Mouse (Mus musculus) intestine, embryonic 14.5 days (tissue): ENCODE results near the gene Stra8. TPM values are rescaled to one million over a fixed set of nuclear protein-coding genes. Genes with fewer than 3 reads are reported as not detected.

Source experiments
- ATAC-seq: fragments of 200-750 bp; cut with Nextera tagmentation; replicated peaks from 2 replicates; pipeline ENCODE4 v1.8.0; 2017; ENCODE audit warnings: low read depth, moderate number of reproducible peaks, moderate TSS enrichment, moderate library complexity; ENCODE audit not compliant: low FRiP score, low TSS enrichment
- DNase-seq: peaks from one replicate; pipeline ENCODE4 v3.0.0-alpha.2; 2018; ENCODE audit warnings: low spot score
- H3K27ac ChIP-seq: fragments of 300-500 bp; sonication (generic); 2 replicates; pipeline ENCODE4 v1.5.1; 2014; ENCODE audit warnings: low read depth, mild to moderate bottlenecking, control low read depth
- H3K27me3 ChIP-seq: fragments of 300-500 bp; sonication (generic); replicated peaks from 2 replicates; pipeline ENCODE4 v1.6.1; 2014; ENCODE audit warnings: low read length, control low read depth; ENCODE audit not compliant: control insufficient read depth, insufficient read depth
- H3K36me3 ChIP-seq: fragments of 300-500 bp; sonication (generic); 2 replicates; pipeline ENCODE4 v1.6.1; 2014; ENCODE audit warnings: low read length, control low read depth; ENCODE audit not compliant: control insufficient read depth, insufficient read depth
- H3K4me1 ChIP-seq: fragments of 300-500 bp; sonication (generic); replicated peaks from 2 replicates; pipeline ENCODE4 v1.6.1; 2014; ENCODE audit warnings: low read length, control low read depth, mixed read lengths; ENCODE audit not compliant: control insufficient read depth, insufficient read depth
- H3K4me2 ChIP-seq: fragments of 300-500 bp; sonication (generic); 2 replicates; pipeline ENCODE4 v1.6.1; 2014; ENCODE audit warnings: low read length
- H3K4me3 ChIP-seq: fragments of 300-500 bp; sonication (generic); 2 replicates; pipeline ENCODE4 v1.5.1; 2014; ENCODE audit warnings: low read depth, low read length, control low read depth, mixed read lengths
- H3K9ac ChIP-seq: fragments of 300-500 bp; sonication (generic); 2 replicates; pipeline ENCODE4 v1.6.1; 2014; ENCODE audit warnings: mild to moderate bottlenecking, low read length
- H3K9me3 ChIP-seq: fragments of 300-500 bp; sonication (generic); 2 replicates; pipeline ENCODE4 v1.6.1; 2016; ENCODE audit warnings: low read length, control low read depth; ENCODE audit not compliant: control insufficient read depth
- WGBS: fragments of 180-500 bp; shearing (Covaris S2); extraction: QIAGEN DNeasy Blood & Tissue Kit; methylation state at CpG from one replicate; pipeline ENCODE4 v1.1.7; 2014; 5-methylcytosine and 5-hydroxymethylcytosine counted together
- polyA plus RNA-seq: library from polyadenylated mRNA; unstranded; fragments of >200 nt; fragmentation: Nextera tagmentation; extraction: Ambion mirVana; gene quantifications from 2 replicates; pipeline ENCODE4 v1.2.1, GENCODE M21; 2014

The Stra8 gene
- polyA plus RNA-seq, 1 experiment from 2014 or later: not detected

DNA sequence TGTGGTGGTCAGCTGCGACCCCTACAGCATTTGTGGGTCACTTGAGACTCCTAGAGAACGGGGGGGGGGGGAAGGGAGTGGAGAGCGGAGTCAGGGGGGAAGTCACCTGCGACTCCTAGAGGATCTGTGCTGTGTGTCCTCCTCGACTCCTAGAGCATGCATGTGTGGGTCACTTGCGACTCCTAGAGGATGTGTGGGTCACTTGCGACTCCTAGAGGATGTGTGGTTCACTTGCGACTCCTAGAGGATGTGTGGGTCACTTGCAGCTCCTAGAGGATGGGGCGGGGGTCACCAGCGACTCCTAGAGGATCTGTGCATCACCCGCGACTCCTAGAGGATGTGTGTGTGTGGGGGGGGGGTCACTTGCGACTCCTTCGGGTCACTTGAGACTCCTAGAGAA lies 2.0 kb downstream of the Stra8 start:
- no peak for ATAC-seq
- Histone ChIP-seq H3K27me3 (no peaks in the 10 kb centered on the region), H3K27ac (no peak overlapping the region), H3K36me3 (no peaks in the 10 kb centered on the region), H3K9me3 (no peaks in the 10 kb centered on the region), H3K4me1 (no peaks in the 10 kb centered on the region), H3K4me3 (no peak overlapping the region), H3K9ac (no peak overlapping the region), H3K4me2 (no peak overlapping the region)
- WGBS: 67% methylated on average over 14 of the region's 14 CpGs
- no peak for DNase-seq

- ATAC-seq: no peak
- 44% methylated on average over 4 of the region's 4 CpGs for WGBS
- H3K4me2 ChIP-seq: no peak overlapping the region
- no peaks in the 10 kb centered on the region for H3K27me3 ChIP-seq
- H3K9me3 ChIP-seq: no peaks in the 10 kb centered on the region
- no peaks in the 10 kb centered on the region for H3K4me1 ChIP-seq
- H3K27ac ChIP-seq: no peak overlapping the region
- H3K36me3 ChIP-seq: no peaks in the 10 kb centered on the region
- DNase-seq: peak; percentile 85
- no peak overlapping the region for H3K4me3 ChIP-seq
- no peak overlapping the region for H3K9ac ChIP-seq
Measured at GRCm38 (mm10) chr6:34927156-34927555, 7.2 kb downstream of the Stra8 start.

GRCm38 (mm10) chr6:34927594-34927993 lies 7.6 kb downstream of the Stra8 start:
- Histone ChIP-seq H3K4me3 (no peak overlapping the region), H3K27ac (no peak overlapping the region), H3K4me2 (no peak overlapping the region), H3K9me3 (no peaks in the 10 kb centered on the region), H3K9ac (no peak overlapping the region), H3K36me3 (no peaks in the 10 kb centered on the region), H3K4me1 (no peaks in the 10 kb centered on the region), H3K27me3 (no peaks in the 10 kb centered on the region)
- DNase-seq: no peak
- no peak for ATAC-seq
- WGBS: 93% methylated on average over 8 of the region's 8 CpGs

GRCm38 (mm10) chr6:34932633-34933032 lies 12.7 kb downstream of the Stra8 start:
- no peak for DNase-seq
- H3K9ac ChIP-seq: no peak overlapping the region
- no peaks in the 10 kb centered on the region for H3K4me1 ChIP-seq
- no peak overlapping the region for H3K4me2 ChIP-seq
- H3K36me3 ChIP-seq: no peaks in the 10 kb centered on the region
- no peaks in the 10 kb centered on the region for H3K27me3 ChIP-seq
- no peak overlapping the region for H3K4me3 ChIP-seq
- no peak overlapping the region for H3K27ac ChIP-seq
- no peak for ATAC-seq
- no peaks in the 10 kb centered on the region for H3K9me3 ChIP-seq
- 79% methylated on average over 1 of the region's 1 CpGs for WGBS

- no peak for DNase-seq
- Histone ChIP-seq H3K9ac (no peak overlapping the region), H3K27me3 (no peaks in the 10 kb centered on the region), H3K9me3 (no peaks in the 10 kb centered on the region), H3K4me1 (no peaks in the 10 kb centered on the region; the same call in 1 of the 2 replicates), H3K36me3 (no peaks in the 10 kb centered on the region), H3K4me2 (no peak overlapping the region), H3K27ac (no peak overlapping the region), H3K4me3 (no peak overlapping the region)
- 70% methylated on average over 5 of the region's 5 CpGs for WGBS
- no peak for ATAC-seq
Measured at GRCm38 (mm10) chr6:34936743-34937142, 16.8 kb downstream of the Stra8 start.

- WGBS: 43% methylated on average over 7 of the region's 7 CpGs
- no peaks in the 10 kb centered on the region for H3K36me3 ChIP-seq
Measured at GRCm38 (mm10) chr6:34938280-34938928, 18.4 kb downstream of the Stra8 start.

GRCm38 (mm10) chr6:34938929-34939325 lies 19.0 kb downstream of the Stra8 start:
- Histone ChIP-seq H3K36me3 (no peaks in the 10 kb centered on the region), H3K27me3 (no peaks in the 10 kb centered on the region), H3K9me3 (no peaks in the 10 kb centered on the region), H3K4me2 (no peak overlapping the region), H3K4me3 (no peak overlapping the region), H3K27ac (no peak overlapping the region), H3K4me1 (no peaks in the 10 kb centered on the region; the same call in 1 of the 2 replicates), H3K9ac (no peak overlapping the region)
- ATAC-seq (no peak), DNase-seq (no peak)
- WGBS: 45% methylated on average over 4 of the region's 4 CpGs

More at GRCm38 (mm10) chr6:34938280-34938928, 18.4 kb downstream of the Stra8 start:
- no peak overlapping the region for H3K27ac ChIP-seq
- H3K4me1 ChIP-seq: no peaks in the 10 kb centered on the region; the same call in 1 of the 2 replicates
- no peak overlapping the region for H3K4me2 ChIP-seq
- no peaks in the 10 kb centered on the region for H3K27me3 ChIP-seq
- ATAC-seq (no peak), DNase-seq (no peak)
- H3K4me3 ChIP-seq: no peak overlapping the region
- no peaks in the 10 kb centered on the region for H3K9me3 ChIP-seq
- H3K9ac ChIP-seq: no peak overlapping the region

GRCm38 (mm10) chr6:34939451-34939850 lies 19.5 kb downstream of the Stra8 start:
- 89% methylated on average over 8 of the region's 8 CpGs for WGBS
- no peaks in the 10 kb centered on the region; the same call in 1 of the 2 replicates for H3K4me1 ChIP-seq
- no peak overlapping the region for H3K4me3 ChIP-seq
- H3K27me3 ChIP-seq: no peaks in the 10 kb centered on the region
- H3K36me3 ChIP-seq: no peaks in the 10 kb centered on the region
- H3K9me3 ChIP-seq: no peaks in the 10 kb centered on the region
- no peak overlapping the region for H3K27ac ChIP-seq
- no peak overlapping the region for H3K4me2 ChIP-seq
- no peak overlapping the region for H3K9ac ChIP-seq
- ATAC-seq (no peak), DNase-seq (no peak)

- H3K27me3 ChIP-seq: no peaks in the 10 kb centered on the region
- no peaks in the 10 kb centered on the region for H3K36me3 ChIP-seq
- no peak overlapping the region for H3K27ac ChIP-seq
- 71% methylated on average over 2 of the region's 2 CpGs for WGBS
- ATAC-seq (no peak), DNase-seq (no peak)
- no peaks in the 10 kb centered on the region for H3K9me3 ChIP-seq
- H3K4me2 ChIP-seq: no peak overlapping the region
- H3K9ac ChIP-seq: no peak overlapping the region
- no peak overlapping the region for H3K4me3 ChIP-seq
- no peaks in the 10 kb centered on the region; the same call in 1 of the 2 replicates for H3K4me1 ChIP-seq
Measured at GRCm38 (mm10) chr6:34941496-34941895, 21.5 kb downstream of the Stra8 start.
